Mouse (Mus musculus) E14TG2a.4 (cell line): ENCODE data around the gene Arhgap6.

Source experiments
- CTCF ChIP-seq: conservative IDR thresholded peaks from 2 replicates; pipeline ENCODE4 v1.5.1; 2014; ENCODE audit warnings: low read length
- NANOG ChIP-seq: IDR thresholded peaks from 2 replicates; pipeline ENCODE4 v1.6.1; 2014; ENCODE audit warnings: borderline replicate concordance, low read length, mixed read lengths
- POU5F1 ChIP-seq: IDR thresholded peaks from 2 replicates; pipeline ENCODE4 v1.6.1; 2014; ENCODE audit warnings: low read length, borderline replicate concordance

- TF ChIP-seq CTCF (no peak), NANOG (no peak), POU5F1 (no peak)
These were observed 146.8 kb downstream of the Arhgap6 start for GRCm38 (mm10) chrX:168941684-168942083.
